Mouse (Mus musculus) C2C12 (cell line): ENCODE data around the gene Lsm14a.

Experiments
- CEBPB ChIP-seq: IDR thresholded peaks from one replicate; pipeline ENCODE4 v1.6.1; 2011; ENCODE audit warnings: low read depth, mild to moderate bottlenecking, control low read depth, moderate library complexity
- CTCF ChIP-seq: IDR thresholded peaks from one replicate; pipeline ENCODE4 v1.5.1; 2011; ENCODE audit not compliant: control insufficient read depth, insufficient read depth, insufficient read length
- FOSL1 ChIP-seq: IDR thresholded peaks from one replicate; pipeline ENCODE4 v1.8.0; 2011; ENCODE audit warnings: mild to moderate bottlenecking, low read length; ENCODE audit not compliant: poor library complexity, insufficient read depth, severe bottlenecking
- MAX ChIP-seq: IDR thresholded peaks from one replicate; pipeline ENCODE4 v1.6.1; 2011; ENCODE audit warnings: mild to moderate bottlenecking, control low read depth
- MYOG ChIP-seq: IDR thresholded peaks from one replicate; pipeline ENCODE4 v1.6.1; 2011; ENCODE audit not compliant: control insufficient read depth, insufficient read length; ENCODE audit errors: extremely low read depth
- USF1 ChIP-seq: IDR thresholded peaks from one replicate; pipeline ENCODE4 v1.6.1; 2011; ENCODE audit warnings: low read depth, mild to moderate bottlenecking, control low read depth, moderate library complexity

DNA sequence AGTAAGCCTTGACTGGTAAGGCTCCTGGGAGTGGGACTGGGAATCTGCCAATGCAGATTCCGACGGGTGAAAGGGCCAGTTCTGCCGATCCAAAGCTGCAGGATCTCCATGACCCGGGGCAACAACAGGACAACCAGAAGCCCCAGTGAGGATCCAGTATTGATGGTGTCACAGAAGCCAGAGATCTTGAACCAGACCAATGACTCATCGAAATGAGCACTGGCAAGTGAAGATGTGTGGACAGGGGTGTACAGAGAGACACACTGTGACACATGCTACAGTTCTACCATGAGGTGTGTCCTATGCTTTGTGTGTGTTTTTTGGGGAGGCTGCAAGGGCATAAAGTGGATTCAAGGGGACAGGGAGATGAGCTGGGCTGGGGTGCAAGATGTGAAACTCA lies 52.3 kb downstream of the Lsm14a start:
- no peak for TF ChIP-seq USF1
- no peak for TF ChIP-seq CTCF
- TF ChIP-seq MAX, result no peak
- no peak for TF ChIP-seq MYOG
- no peak for TF ChIP-seq FOSL1
- TF ChIP-seq CEBPB, result no peak
